Mouse (Mus musculus) CH12.LX (cell line): ENCODE measurements around the gene Slc16a5. TPM values are rescaled to one million over a fixed set of nuclear protein-coding genes. Genes with fewer than 3 reads are reported as not detected.
"Not testable (repeated sequence)": the region's sequence is repeated elsewhere in the genome, so short reads cannot be mapped to it uniquely, and the experiment has no call there.

Source experiments
- DNase-seq: peaks from one replicate; pipeline ENCODE4 v3.0.0-alpha.2; 2013; ENCODE audit errors: extremely low read depth
- H3K27ac ChIP-seq: 2 replicates; pipeline ENCODE4 v1.5.1; 2012; ENCODE audit warnings: low read depth, mild to moderate bottlenecking, control low read depth, moderate library complexity; ENCODE audit not compliant: insufficient read depth
- H3K27me3 ChIP-seq: replicated peaks from 2 replicates; pipeline ENCODE3; 2012; ENCODE audit warnings: inconsistent platforms
- H3K36me3 ChIP-seq, 2 experiments: replicated peaks in 1 of 2; 2 replicates each; pipeline versions ENCODE3 to v1.6.1; 2012; ENCODE audit warnings: inconsistent platforms in 1 of 2, low read length in 1 of 2, mild to moderate bottlenecking in 1 of 2, mixed read lengths in 1 of 2, moderate library complexity in 1 of 2; ENCODE audit not compliant: control insufficient read depth in 1 of 2, insufficient read depth in 1 of 2
- H3K4me1 ChIP-seq, 2 experiments: 2 replicates each; pipeline ENCODE4 v1.6.1; 2012; ENCODE audit warnings: inconsistent platforms in 1 of 2, moderate library complexity in 1 of 2; ENCODE audit not compliant: insufficient read depth in 2 of 2, control insufficient read depth in 1 of 2
- H3K4me2 ChIP-seq: 2 replicates; pipeline ENCODE4 v1.6.1; 2012; ENCODE audit warnings: low read depth, mild to moderate bottlenecking, control low read depth; ENCODE audit not compliant: poor library complexity, insufficient read depth, severe bottlenecking
- H3K4me3 ChIP-seq, 3 experiments: fragments of 150-350 bp in 1 of 3; sonication (generic) in 1 of 3; replicated peaks in 1 of 3; 2 replicates each; pipeline versions ENCODE3 to v1.5.1; 2011 to 2012; ENCODE audit warnings: low read depth in 2 of 3, low read length in 2 of 3, mild to moderate bottlenecking in 2 of 3, moderate library complexity in 2 of 3, control low read depth in 1 of 3, improper control_type of control experiment in 1 of 3, inconsistent platforms in 1 of 3, mixed read lengths in 1 of 3; ENCODE audit not compliant: poor library complexity in 1 of 3
- H3K79me2 ChIP-seq: replicated peaks from 2 replicates; pipeline ENCODE4 v1.6.1; 2012; ENCODE audit warnings: mild to moderate bottlenecking, moderate library complexity; ENCODE audit not compliant: control insufficient read depth, poor library complexity, insufficient read depth, severe bottlenecking; ENCODE audit errors: extremely low read depth
- H3K9ac ChIP-seq: 2 replicates; pipeline ENCODE4 v1.6.1; 2012; ENCODE audit warnings: low read depth, mild to moderate bottlenecking, control low read depth, moderate library complexity; ENCODE audit not compliant: insufficient read depth
- H3K9me3 ChIP-seq: replicated peaks from 2 replicates; pipeline ENCODE3; 2012; ENCODE audit warnings: low read length, inconsistent platforms, mixed read lengths
- CHD2 ChIP-seq: IDR thresholded peaks from 2 replicates; pipeline ENCODE4 v1.6.1; 2011; ENCODE audit warnings: low read length, improper control_type of control experiment
- CTCF ChIP-seq, 2 experiments: IDR thresholded peaks in 1 of 2; conservative IDR thresholded peaks in 1 of 2; 2 replicates each; pipeline ENCODE4 v1.5.1; 2011 to 2012; ENCODE audit warnings: low read depth in 2 of 2, low read length in 2 of 2, improper control_type of control experiment in 1 of 2, inconsistent platforms in 1 of 2, mild to moderate bottlenecking in 1 of 2, moderate library complexity in 1 of 2
- GABPA ChIP-seq: IDR thresholded peaks from 2 replicates; pipeline ENCODE4 v1.6.1; 2012; ENCODE audit warnings: low read depth, low read length, improper control_type of control experiment, inconsistent platforms; ENCODE audit not compliant: insufficient replicate concordance
- HCFC1 ChIP-seq: IDR thresholded peaks from 2 replicates; pipeline ENCODE4 v1.6.1; 2012; ENCODE audit warnings: low read depth, mild to moderate bottlenecking, inconsistent platforms, low read length, improper control_type of control experiment
- IRF4 ChIP-seq: IDR thresholded peaks from 2 replicates; pipeline ENCODE4 v1.6.1; 2014; ENCODE audit warnings: low read depth, mild to moderate bottlenecking, inconsistent platforms, low read length, improper control_type of control experiment
- JUND ChIP-seq: conservative IDR thresholded peaks from 2 replicates; pipeline ENCODE4 v1.6.1; 2011; ENCODE audit warnings: low read depth, low read length, improper control_type of control experiment
- MAX ChIP-seq: IDR thresholded peaks from 2 replicates; pipeline ENCODE4 v1.6.1; 2011; ENCODE audit warnings: low read length, improper control_type of control experiment
- MEF2A ChIP-seq: IDR thresholded peaks from 2 replicates; pipeline ENCODE4 v1.6.1; 2014; ENCODE audit warnings: low read depth, mild to moderate bottlenecking, inconsistent platforms, low read length, improper control_type of control experiment, borderline replicate concordance
- MXI1 ChIP-seq: IDR thresholded peaks from 2 replicates; pipeline ENCODE4 v1.6.1; 2011; ENCODE audit warnings: mild to moderate bottlenecking, low read depth, low read length, improper control_type of control experiment
- MYC ChIP-seq: IDR thresholded peaks from 2 replicates; pipeline ENCODE4 v1.6.1; 2011; ENCODE audit warnings: low read depth, mild to moderate bottlenecking, improper control_type of control experiment, low read length
- PAX5 ChIP-seq: IDR thresholded peaks from 2 replicates; pipeline ENCODE4 v1.6.1; 2012; ENCODE audit warnings: low read length, inconsistent platforms, mixed read lengths
- SMC3 ChIP-seq: IDR thresholded peaks from 2 replicates; pipeline ENCODE4 v1.6.1; 2011; ENCODE audit warnings: low read depth, low read length, improper control_type of control experiment
- TBP ChIP-seq: conservative IDR thresholded peaks from 2 replicates; pipeline ENCODE4 v1.6.1; 2011; ENCODE audit warnings: low read depth, low read length, improper control_type of control experiment
- TCF12 ChIP-seq: IDR thresholded peaks from 2 replicates; pipeline ENCODE4 v1.6.1; 2014; ENCODE audit warnings: low read depth, mild to moderate bottlenecking, inconsistent platforms, low read length, improper control_type of control experiment
- USF2 ChIP-seq: conservative IDR thresholded peaks from 2 replicates; pipeline ENCODE4 v1.6.1; 2011; ENCODE audit warnings: low read depth, low read length, improper control_type of control experiment
- ZC3H11A ChIP-seq: IDR thresholded peaks from 2 replicates; pipeline ENCODE4 v1.6.1; 2012; ENCODE audit warnings: low read depth, mild to moderate bottlenecking, inconsistent platforms, low read length, improper control_type of control experiment
- ZNF384 ChIP-seq: IDR thresholded peaks from 2 replicates; pipeline ENCODE4 v1.6.1; 2012; ENCODE audit warnings: low read depth, low read length, improper control_type of control experiment, inconsistent platforms
- dilution Hi-C: fragments of 300-500 bp; cut with MboI; formaldehyde crosslinking; loops from 2 replicates; pipeline ENCODE4 v1.14.3; 2020; ENCODE audit warnings: low sequenced_read_pairs; ENCODE audit not compliant: extremely low pct_unique_long_range_greater_than_20kb, extremely low pct_ligation_motif_present
- in situ Hi-C: fragments of 300-500 bp; cut with MboI; formaldehyde crosslinking; loops from 3 replicates; pipeline ENCODE4 v1.14.3; 2019; ENCODE audit warnings: low sequenced_read_pairs, low pct_ligation_motif_present, low pct_unique_long_range_greater_than_20kb, mixed read lengths
- polyA plus RNA-seq: library from polyadenylated mRNA; unstranded; fragments of >175 nt; gene quantifications from 2 replicates; pipeline ENCODE4 v1.2.1, GENCODE M21; 2012; ENCODE audit warnings: low read depth; ENCODE audit not compliant: insufficient read length
- total RNA-seq, 2 experiments: library from RNA; depleted of rRNA; stranded (reverse); fragments of 300-350 nt in 1 of 2; fragments of >200 nt in 1 of 2; gene quantifications; 2 replicates each; pipeline ENCODE4 v1.2.3; 2012 to 2014

Slc16a5 gene
- total and polyA plus RNA-seq, 3 experiments: 0.51 to 0.71 TPM; not detected in 1

DNA sequence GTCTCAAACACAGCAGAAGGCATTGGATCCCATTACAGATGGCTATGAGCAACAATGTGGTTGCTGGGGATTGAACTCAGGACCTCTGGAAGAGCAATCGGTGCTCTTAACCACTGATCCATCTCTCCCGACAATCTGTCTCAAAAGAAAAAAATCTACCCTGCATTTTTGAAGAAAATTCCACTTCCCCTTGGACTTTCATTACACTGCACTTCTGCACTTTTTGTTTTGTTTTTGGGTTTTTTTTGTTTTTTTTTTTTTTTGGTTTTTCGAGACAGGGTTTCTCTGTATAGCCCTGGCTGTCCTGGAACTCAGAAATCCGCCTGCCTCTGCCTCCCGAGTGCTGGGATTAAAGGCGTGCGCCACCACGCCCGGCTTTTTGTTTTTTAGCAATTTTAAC is 34.3 kb downstream of the Slc16a5 start:
- H3K4me3 ChIP-seq, dilution Hi-C loops, H3K27ac ChIP-seq, H3K4me2 ChIP-seq, H3K27me3 ChIP-seq, H3K9ac ChIP-seq, H3K4me1 ChIP-seq, in situ Hi-C loops, H3K9me3 ChIP-seq, DNase-seq, H3K79me2 ChIP-seq: not testable (repeated sequence)
- TF ChIP-seq ZNF384: 0 out of 2 replicates have a peak, but pooled peaks have one; percentile 14
- peaks cover 41 to 50% of the 10 kb centered on the region in 2 experiments for H3K36me3 ChIP-seq

DNA sequence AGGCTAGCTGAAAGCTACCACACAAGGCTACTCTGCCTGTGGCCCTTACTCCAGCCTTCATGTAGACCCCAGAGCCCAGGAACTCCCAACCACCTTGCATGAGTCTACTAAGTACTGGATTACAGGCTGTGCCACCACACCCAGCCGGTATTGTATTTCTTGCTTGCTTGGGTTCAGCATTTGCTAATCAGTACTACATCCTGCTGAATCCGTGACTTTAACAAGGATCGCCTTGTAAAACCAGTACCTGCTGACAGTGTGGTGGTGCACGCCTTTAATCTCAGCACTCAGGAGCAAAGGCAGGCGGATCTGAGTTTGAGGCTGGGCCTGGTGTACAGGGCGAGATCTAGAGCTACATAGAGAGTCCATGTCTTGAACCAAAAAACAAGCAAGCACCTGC is 40.4 kb downstream of the Slc16a5 start:
- in situ Hi-C loops: loop anchor here (10.0 kb wide), 1 partner anchor 212 kb away; no protein-coding TSS in a partner anchor
- no peak for TF ChIP-seq CTCF (conservative IDR thresholded peaks at IDR 0.05 in 1 of 2, IDR thresholded peaks at IDR 0.05 in 1 of 2; ENCODE audit: low read depth in 2 of 2, low read length in 2 of 2)
- no peak for TF ChIP-seq TCF12
- no peak for TF ChIP-seq MXI1
- no peak for TF ChIP-seq MAX
- TF ChIP-seq IRF4: no peak
- no peak for TF ChIP-seq TBP
- TF ChIP-seq ZNF384: no peak
- no peak for TF ChIP-seq CHD2
- no peak for TF ChIP-seq MYC
- no peak for TF ChIP-seq USF2
- TF ChIP-seq SMC3: no peak
- TF ChIP-seq ZC3H11A: no peak
- no peak for TF ChIP-seq PAX5
- TF ChIP-seq JUND: no peak
- TF ChIP-seq HCFC1: no peak
- TF ChIP-seq MEF2A: no peak
- TF ChIP-seq GABPA: no peak
- H3K4me2 ChIP-seq: no peak overlapping the region
- no peak overlapping the region for H3K9ac ChIP-seq
- no peaks in the 10 kb centered on the region for H3K9me3 ChIP-seq
- peaks cover 53 to 91% of the 10 kb centered on the region in 2 experiments for H3K36me3 ChIP-seq
- peaks cover 10 to 34% of the 10 kb centered on the region in 2 experiments for H3K4me1 ChIP-seq
- H3K27ac ChIP-seq: no peak overlapping the region
- DNase-seq: no peak
- dilution Hi-C loops: no loop called here
- H3K79me2 ChIP-seq: peaks cover 52% of the 10 kb centered on the region
- H3K27me3 ChIP-seq: no peaks in the 10 kb centered on the region
- no peak overlapping the region for H3K4me3 ChIP-seq
